Mouse (Mus musculus) embryonic fibroblast, embryonic 13.5 days (primary cell): Measurements from ENCODE around the gene Bbx. TPM values are rescaled to one million over a fixed set of nuclear protein-coding genes. Genes with fewer than 3 reads are reported as not detected.

Source experiments
- H3K27ac ChIP-seq: 2 replicates; pipeline ENCODE4 v1.5.1; 2012; ENCODE audit warnings: low read length, control low read depth, inconsistent platforms; ENCODE audit not compliant: insufficient read depth
- H3K4me1 ChIP-seq: 2 replicates; pipeline ENCODE4 v1.6.1; 2011; ENCODE audit warnings: low read length; ENCODE audit not compliant: control insufficient read depth, insufficient read depth
- H3K4me3 ChIP-seq: 2 replicates; pipeline ENCODE4 v1.5.1; 2011; ENCODE audit warnings: mild to moderate bottlenecking, control low read depth, low read length; ENCODE audit not compliant: insufficient read depth
- CTCF ChIP-seq: IDR thresholded peaks from 2 replicates; pipeline ENCODE4 v1.5.1; 2011; ENCODE audit warnings: mild to moderate bottlenecking, control low read depth, low read length, moderate library complexity, borderline replicate concordance; ENCODE audit not compliant: insufficient read depth
- POLR2A ChIP-seq: IDR thresholded peaks from 2 replicates; pipeline ENCODE4 v1.6.1; 2011; ENCODE audit warnings: low read depth, mild to moderate bottlenecking, control low read depth, low read length, moderate library complexity
- polyA plus RNA-seq: library from polyadenylated mRNA; stranded (reverse); fragments of >200 nt; gene quantifications from 2 replicates; pipeline ENCODE4 v1.2.4, GENCODE M21; 2011; ENCODE audit warnings: low read depth; ENCODE audit not compliant: missing spikeins, insufficient read length

Gene Bbx
- polyA plus RNA-seq, 1 experiment, result 47.4 TPM

DNA sequence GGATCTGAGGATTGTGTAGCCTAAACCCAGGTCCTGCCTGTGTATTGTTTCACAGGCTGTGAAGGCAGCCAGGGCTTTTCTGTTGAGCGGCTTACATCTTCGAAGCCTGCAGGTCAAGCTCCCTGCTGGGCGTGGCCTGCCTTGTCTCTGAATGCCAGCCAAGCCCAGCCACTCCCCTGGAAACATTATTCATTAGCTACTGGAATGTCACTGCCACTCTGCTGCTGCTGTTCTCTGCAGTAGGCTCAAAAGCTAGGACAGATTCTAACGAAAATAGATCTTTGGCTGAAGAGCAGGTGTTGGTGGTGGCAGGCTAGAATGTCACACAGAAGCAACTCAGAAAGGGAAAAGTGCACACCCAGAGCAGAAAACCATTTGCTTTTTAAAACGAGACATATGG is 247.1 kb downstream of the Bbx start:
- no peak overlapping the region for H3K27ac ChIP-seq
- H3K4me1 ChIP-seq, result peaks cover 6% of the 10 kb centered on the region; the same call in 1 of the 2 replicates
- no peak for TF ChIP-seq CTCF
- no peak for TF ChIP-seq POLR2A
- no peak overlapping the region for H3K4me3 ChIP-seq

DNA sequence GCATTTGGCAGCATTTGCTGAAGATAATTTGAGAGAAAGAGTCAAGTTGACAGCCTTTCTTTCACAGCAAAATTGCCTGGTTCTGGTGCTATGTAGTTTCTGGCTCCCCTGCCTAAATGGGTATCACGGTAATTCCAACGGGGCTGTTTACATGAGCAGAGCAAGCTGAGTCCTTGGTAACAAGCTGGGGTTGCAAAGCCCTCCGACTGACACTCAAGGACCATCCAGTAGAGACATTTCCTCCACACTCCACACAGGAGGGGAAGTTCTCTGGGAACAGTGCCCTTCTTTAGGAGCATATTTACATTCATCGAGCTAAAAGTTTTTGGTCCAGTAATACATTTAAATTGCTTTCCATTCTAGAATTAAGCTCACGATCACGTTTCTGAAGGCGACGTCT is 249.2 kb downstream of the Bbx start:
- H3K27ac ChIP-seq, result no peak overlapping the region
- no peak for TF ChIP-seq CTCF
- no peak for TF ChIP-seq POLR2A
- no peak overlapping the region for H3K4me3 ChIP-seq
- H3K4me1 ChIP-seq, result peaks cover 6% of the 10 kb centered on the region; the same call in 1 of the 2 replicates

DNA sequence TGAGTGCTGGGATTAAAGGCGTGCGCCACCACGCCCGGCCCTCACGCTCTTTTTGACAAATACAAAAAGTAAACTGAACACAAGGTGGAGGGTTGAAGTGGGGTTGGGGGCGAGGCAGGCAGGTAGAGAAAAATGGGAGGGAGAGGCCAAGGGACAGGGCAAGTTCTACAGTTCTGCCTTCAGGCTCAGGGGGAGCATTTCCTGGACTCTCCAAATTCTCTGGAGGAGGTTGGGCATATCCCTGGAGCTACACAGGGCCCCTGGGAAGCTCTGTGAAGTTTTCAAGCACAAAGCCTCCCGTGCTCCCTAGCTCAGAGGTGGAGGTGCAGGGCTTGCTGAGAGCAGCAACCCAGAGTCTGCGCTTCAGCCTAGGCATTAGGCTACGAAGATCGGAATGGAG is 249.6 kb downstream of the Bbx start:
- Histone ChIP-seq H3K4me3 (no peak overlapping the region), H3K4me1 (peaks cover 4% of the 10 kb centered on the region; the same call in 1 of the 2 replicates), H3K27ac (no peak overlapping the region)
- TF ChIP-seq CTCF (no peak), POLR2A (no peak)

DNA sequence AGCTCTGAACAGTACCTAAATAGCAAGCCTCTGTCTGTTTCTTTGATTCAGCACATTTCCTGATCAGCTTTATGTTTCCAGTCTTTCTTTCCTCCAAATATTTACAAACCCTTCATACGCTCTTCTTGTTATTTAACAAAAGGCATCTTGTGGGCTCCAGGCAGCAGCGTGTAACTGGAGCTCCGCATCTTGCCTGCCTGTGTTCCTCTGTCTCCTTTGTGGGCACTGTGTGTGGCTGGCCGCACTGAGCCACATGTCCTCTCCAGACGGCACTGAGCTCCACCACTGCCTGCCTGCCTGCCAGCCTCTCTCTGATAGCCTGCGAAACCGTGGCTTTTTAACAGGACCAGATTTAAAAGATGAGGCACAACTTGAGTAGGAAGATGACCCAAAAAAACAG is 259.4 kb downstream of the Bbx start:
- no peak for TF ChIP-seq CTCF
- no peak for TF ChIP-seq POLR2A
- H3K4me1 ChIP-seq, result peaks cover 10% of the 10 kb centered on the region
- H3K4me3 ChIP-seq, result no peak overlapping the region
- no peak overlapping the region for H3K27ac ChIP-seq

DNA sequence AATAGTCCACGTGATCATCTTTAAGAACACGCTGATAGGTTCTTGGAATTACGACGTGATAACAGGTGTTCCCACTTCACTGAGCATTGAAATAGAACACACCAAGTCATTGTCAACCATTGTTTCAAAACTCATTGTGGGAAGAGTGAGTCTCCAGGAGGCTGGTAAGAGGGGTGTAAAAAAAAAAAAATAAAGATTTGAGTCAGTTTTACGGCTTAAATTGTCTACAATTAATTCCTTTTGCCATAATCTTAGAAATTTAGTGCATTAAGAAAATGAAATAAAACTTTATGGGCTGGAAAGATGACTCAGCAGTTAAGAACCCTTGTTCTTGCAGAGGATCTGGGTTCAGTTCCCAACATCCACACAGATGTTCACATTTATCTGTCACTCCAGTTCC is 261.4 kb downstream of the Bbx start:
- TF ChIP-seq CTCF, result no peak
- TF ChIP-seq POLR2A, result no peak
- Histone ChIP-seq H3K27ac (no peak overlapping the region), H3K4me1 (peaks cover 10% of the 10 kb centered on the region), H3K4me3 (no peak overlapping the region)

DNA sequence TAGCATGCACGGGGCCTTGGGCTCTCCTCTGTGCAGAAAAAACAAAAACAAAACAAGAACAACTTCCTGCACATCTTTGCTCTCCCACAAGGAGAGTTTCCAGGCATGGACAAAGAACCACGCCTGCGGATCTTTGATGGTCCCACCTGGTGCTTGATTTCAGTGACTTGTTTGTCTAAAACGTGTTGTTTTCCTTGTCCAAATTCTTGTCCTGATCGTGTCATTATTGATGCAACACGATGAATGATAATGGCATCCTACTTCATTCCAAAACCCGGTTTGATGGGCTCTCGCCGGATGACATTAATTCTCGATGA is 264.2 kb downstream of the Bbx start:
- Histone ChIP-seq H3K4me3 (no peak overlapping the region), H3K27ac (no peak overlapping the region), H3K4me1 (peaks cover 10% of the 10 kb centered on the region)
- TF ChIP-seq CTCF (no peak), POLR2A (no peak)

DNA sequence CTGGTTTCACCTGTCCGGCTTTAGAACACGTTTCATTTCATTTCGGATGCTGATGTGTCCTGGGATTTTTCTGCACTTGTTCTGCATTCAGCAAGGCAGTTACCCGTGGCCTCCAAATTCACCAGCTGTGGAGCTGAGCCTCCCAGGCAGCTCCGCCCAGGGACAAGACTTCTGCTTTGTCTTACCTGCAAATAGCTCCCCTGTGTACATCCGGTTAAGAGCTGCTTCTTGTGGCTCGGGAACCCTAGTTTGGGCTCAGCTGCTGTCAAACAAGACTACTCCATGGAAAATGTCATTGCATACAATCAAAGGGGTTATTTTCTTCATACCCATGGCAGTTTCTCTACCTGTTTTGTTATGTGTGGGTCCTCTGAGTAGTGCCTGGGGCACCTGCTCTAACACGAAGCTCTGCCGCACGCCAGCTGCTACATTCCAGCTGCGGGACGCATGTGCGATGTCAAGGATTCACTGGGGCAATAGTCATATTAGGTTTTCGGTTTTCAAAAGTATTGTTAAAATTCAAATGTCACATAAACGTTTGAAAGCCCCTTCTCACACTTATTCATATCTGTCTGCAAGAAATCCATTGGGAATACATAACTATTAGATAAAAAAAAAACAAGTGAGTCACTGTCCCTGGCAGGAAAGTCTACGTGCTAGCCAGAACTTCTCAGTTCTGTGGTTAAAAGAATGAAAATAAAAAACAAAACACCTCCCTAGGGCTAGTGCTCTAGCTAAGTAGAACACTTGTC is 264.8 kb downstream of the Bbx start:
- peaks cover 10% of the 10 kb centered on the region for H3K4me1 ChIP-seq
- H3K4me3 ChIP-seq, result no peak overlapping the region
- TF ChIP-seq POLR2A (no peak), CTCF (no peak)
- H3K27ac ChIP-seq, result no peak overlapping the region

DNA sequence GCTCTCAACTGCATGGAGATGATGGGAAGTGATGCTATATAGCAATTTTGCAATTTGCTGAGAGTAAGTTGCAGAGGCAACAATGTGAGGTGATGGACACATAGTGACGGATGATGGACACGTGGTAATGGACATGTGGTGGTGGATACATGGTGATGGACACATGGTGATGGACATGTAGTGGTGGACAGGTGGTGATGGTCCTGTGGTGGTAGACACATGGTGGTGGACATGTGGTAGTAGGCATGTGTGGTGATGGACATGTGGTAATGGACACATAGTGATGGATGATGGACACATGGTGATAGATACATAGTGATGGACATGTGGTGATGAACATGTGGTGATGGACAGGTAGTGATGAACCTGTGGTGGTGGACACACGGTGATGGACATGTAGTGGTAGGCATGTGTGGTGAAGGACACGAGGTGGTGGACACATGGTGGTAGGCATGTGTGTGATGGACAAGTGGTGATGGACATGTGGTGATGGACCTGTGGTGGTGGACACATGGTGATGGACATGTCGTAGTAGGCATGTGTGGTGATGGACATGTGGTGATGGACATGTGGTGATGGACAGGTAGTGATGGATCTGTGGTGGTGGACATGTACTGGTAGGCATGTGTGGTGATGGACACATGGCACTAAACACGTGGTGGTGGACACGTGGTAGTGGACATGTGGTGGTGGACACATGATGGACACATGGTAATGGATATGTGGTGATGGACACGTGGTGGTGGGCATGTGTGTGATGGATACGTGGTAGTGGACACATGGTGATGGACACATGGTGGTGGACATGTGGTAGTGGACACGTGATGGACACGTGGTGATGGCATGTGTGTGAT is 271.5 kb downstream of the Bbx start:
- Histone ChIP-seq H3K4me3 (no peak overlapping the region), H3K4me1 (no peaks in the 10 kb centered on the region; the same call in 1 of the 2 replicates), H3K27ac (no peak overlapping the region)
- TF ChIP-seq CTCF, result no peak
- TF ChIP-seq POLR2A, result no peak

DNA sequence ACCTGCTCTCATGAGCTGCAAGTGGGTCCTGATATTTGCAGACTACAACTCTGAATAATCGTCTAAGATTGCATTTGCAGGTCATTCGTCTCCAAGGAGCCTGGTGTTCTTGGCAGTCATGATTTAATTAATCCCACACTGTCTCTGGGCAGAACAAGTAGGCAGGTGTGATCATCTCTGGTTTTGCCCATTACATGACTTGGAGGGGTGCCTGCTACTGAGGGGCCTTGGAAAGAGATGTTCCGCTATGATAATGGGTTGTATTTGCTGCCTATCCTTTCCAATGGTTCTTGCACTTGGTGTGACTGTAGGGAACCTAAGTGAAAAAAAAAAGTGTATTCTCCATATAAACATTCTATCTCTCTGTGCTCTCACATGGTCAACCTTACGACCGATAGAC is 273.6 kb downstream of the Bbx start:
- TF ChIP-seq POLR2A (no peak), CTCF (no peak)
- H3K27ac ChIP-seq, result no peak overlapping the region
- no peaks in the 10 kb centered on the region for H3K4me1 ChIP-seq
- no peak overlapping the region for H3K4me3 ChIP-seq

DNA sequence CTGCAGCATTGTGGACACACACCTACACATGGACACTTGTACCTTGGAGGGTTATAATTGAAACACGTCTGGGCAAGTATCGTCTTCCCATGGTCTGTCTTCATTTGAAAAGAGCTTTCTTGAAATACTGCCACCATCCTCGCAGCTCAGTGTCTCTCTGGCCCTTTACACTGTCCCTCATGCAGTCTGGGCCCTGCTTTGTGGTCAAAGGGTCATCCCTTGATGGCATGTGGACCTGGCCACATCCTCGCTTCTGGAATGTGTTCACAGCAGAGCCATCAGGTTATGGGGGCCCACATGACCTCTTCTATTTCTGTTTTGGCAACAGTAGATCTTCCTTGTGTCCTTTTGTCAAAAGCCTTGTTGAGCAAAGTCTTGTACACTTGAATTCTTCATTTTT is 282.6 kb downstream of the Bbx start:
- H3K4me1 ChIP-seq, result no peaks in the 10 kb centered on the region
- H3K27ac ChIP-seq, result no peak overlapping the region
- no peak for TF ChIP-seq POLR2A
- no peak for TF ChIP-seq CTCF
- no peak overlapping the region for H3K4me3 ChIP-seq
